Mouse (Mus musculus) cerebellum, postnatal 25 days (tissue): ENCODE measurements at regions not wholly inside any gene's neighbourhood (a gene's known extent, or its start where the extent isn't known, plus 50 kb on each side); places are given as distances from the start of the nearest gene placed in this dataset.

Source experiments
- DNase-seq, 2 experiments: peaks; one replicate each; pipeline ENCODE4 v3.0.0; 2021; ENCODE audit warnings: mixed read lengths in 2 of 2

DNA sequence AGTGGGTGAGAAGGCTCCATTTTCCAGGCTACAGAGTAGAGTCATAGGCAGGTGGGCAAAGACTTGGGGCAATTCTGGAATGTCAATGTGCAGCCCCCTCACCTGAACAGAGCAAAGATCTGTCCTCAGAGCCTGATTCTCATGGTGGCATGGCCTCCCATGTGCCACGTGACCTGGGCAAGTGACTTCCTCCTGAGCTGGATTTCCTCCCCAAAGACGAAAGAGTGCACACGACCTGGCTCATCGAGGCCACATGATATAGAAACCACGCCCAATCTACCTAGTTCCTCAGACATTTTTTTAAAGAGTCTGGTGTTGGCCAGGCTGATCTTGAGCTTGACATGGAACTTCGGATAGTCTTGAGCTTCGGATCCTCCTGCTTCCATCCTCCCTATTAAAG is 139.5 kb upstream of the Tle3 start:
- no peak for DNase-seq

DNA sequence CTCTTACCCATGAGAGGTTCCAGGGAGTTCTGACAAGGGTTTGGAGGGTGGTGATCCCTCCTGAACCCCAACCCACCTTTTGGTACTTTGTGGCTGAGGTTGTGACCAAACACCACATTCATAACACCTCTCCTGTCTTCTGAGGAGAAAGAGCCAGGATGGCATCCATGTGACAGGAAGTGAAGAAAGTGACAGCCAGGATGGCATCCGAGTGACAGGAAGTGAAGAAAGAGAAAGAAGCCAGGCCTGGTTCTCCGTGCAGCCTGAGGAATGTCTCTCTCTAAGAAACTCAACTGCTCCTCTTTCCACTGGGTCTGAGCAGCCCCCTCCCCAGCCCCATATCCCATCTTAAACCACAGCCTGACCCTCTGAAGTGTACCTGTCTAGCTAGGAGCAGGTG is 138.9 kb upstream of the Tle3 start:
- DNase-seq, result no peak

DNA sequence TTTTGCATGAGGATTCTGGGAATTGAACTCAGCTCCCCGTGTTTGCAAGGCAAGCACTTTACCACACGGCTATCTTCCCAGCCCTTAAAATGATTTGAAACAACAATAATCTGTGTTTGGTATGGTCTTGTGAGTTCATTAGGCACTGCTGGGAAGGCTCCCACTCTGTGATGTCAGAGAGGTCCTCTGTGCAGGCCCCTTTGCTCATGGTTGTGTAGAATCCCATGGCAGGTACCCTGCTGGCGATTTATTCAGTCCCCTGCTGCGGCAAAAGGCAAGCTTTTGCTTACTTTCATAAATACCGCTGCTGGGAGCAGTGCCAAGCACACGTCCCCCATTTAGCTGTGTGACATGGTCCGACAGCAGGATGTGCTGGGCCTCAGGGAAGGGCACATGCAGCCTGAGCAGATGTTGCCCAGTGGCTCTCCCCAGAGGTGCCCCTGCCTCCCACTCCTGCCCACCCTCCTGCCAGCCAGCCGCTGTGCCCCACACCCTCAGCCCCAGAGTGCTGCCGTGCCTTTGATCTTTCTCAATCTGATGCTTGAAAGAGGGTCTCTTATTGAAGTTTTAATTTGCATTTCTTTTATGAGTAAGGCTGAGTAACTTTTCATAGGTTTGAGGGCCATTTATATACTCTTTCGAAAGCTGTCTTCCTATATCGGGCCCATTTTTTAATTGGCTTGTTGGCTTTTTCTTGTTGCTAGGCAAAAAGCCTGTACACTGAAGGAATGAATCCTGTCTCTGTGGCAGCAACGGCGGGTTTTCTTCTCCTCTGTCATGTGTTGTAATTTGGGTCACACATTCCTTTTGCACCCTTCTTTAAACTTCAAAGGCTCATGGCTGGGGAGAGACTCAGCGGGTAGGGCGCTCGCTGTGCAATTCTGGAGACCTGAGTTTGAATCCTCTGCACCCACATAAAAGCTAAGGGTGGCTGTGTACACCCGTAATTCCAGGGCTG is 136.2 kb upstream of the Tle3 start:
- no peak for DNase-seq

- DNase-seq, result peak; percentile 32 to 41
Observed at GRCm38 (mm10) chr9:61238687-61239250, 133.4 kb upstream of the Tle3 start.

- no peak for DNase-seq
Observed at GRCm38 (mm10) chr9:61239328-61239727, 132.8 kb upstream of the Tle3 start.

- DNase-seq, result no peak
Observed at GRCm38 (mm10) chr9:61241442-61241841, 130.7 kb upstream of the Tle3 start.

DNA sequence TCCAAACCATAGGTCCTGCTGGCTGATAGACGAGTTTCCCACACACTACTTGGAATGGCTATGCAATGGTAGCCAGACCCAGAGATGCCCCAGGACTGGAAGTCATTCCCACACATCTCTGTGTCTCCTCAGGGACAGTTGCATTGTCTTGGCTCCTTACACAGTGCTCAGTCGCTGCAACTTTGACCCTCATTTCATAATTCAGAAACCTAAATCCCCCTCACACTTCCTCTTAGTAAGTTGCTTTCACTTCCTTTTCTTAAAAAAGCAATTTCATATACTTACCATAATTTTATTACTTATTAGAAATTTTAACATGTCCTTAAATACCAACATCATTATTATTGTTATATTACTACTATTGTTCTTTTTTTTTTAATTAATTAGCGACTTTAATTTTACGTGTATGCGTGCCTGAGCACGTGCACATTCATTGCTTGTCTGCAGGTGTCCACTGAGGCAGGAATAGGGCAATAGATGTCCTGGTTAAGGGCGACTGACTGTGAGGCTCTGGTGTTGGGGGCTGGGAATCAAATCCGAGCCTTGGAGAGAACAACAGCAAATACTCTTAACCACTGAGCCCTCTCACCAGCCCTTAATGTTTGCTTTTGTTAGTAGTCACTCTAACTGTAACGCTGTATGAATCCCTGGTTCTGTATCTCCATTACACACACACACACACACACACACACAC is 129.9 kb upstream of the Tle3 start:
- no peak for DNase-seq

- no peak for DNase-seq
Observed at GRCm38 (mm10) chr9:61243289-61243688, 128.9 kb upstream of the Tle3 start.

DNA sequence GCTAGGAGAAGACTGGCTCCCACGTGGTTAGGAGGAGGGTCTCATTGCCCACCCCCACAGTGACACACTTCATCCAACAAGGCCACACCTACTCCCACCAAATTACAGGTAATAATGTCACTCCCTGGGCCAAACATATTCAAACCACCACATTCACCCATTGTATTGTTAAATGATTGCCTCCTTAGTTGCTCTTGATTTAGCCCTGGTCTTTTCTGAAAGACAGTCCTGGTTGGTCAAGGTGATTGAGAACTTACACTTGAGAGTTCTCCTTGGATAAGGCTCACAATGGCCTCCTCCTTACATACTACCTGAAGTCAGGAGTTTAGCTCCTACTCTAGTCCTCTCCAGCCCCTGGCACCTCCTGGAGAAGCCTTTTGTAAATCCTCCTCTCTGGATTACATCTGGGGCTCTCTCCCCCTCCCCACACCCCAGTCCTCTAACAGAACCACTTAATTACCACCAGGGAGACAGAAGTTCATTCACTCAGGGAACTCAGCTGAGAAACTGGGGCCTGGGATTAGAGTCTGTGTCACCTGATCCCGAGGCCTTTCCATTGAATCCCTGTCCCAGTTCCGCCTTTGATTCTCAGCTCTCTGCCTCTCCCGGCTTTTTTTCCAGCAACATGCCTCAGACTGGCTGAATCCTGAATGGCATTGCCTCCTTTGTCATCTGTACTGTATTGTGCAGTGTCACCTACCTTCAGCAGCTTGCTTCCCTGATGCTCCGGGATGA is 122.3 kb upstream of the Tle3 start:
- no peak for DNase-seq

GRCm38 (mm10) chr9:61251606-61252005 is 120.6 kb upstream of the Tle3 start:
- no peak for DNase-seq

- no peak for DNase-seq
Observed at GRCm38 (mm10) chr9:61253761-61254160, 118.4 kb upstream of the Tle3 start.

DNA sequence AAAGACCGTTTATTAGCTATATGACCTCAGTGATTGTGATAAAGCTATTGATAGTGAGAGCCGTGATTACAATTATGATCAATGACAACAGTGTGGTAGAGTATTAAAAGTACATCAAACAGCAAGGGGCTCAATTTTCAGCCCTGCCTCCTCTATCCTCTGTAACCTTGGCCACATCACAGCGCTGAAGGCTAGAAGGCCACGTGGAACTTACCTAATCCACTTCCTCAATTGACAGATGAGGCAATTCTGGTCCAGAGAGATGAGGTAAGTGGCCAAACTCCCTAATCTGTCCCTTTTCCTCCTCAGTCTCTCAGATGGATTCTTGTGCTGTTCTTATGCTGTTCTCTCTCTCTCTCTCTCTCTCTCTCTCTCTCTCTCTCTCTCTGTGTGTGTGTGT is 114.7 kb upstream of the Tle3 start:
- no peak for DNase-seq

DNA sequence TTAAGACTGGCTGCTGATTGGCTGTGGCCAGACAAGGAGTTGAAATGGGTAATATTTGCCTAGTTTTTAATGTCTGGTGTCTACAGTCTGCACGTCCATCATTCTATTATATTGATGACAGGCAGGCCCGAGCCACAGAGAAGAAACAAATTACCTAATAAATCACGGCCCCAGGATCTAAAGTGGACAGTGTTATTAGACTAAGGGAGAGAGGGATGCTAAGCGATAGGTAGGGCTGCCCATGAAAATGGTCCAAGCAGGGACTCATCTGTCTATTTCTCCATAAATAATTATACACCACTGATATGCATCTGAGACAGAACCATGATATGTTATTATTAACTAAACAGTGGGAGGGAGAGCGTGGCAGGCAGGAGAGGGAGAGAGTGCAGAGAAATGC is 114.1 kb upstream of the Tle3 start:
- no peak for DNase-seq

DNA sequence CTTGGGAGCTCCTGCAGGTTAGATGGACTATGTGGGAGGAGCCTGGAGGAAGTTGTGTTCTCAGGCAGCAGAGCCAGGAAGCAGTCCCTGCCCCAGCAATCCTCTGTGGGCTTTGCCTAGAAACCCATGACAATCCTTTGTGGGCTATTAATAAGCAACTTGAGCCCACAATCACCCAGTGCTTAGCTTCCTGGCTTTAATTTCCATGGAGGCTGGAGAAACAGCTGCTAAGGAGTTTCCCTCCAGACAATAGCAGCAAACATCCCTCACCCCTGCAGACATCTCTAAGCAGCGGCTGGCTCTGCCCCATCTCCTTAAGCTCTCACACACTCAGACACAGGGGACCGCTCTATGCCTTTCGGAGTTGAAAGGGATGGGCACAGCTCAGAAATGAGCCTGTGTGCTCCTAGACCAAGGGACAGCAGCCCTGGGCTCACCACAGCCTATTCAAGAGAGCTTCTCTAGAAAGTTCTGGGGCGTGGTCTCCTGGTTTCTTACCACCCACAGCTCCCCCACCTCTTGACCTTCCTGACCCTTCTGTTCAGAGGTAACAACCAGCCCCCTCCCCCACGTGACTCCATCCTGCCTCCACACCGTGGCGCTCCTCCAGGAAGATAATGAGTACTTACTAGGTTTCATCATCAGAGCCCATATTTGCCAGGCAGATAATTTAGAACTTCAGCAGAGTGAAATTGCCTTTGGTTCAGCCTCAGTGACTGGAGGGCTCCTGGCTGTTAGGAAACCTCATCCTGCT is 112.6 kb upstream of the Tle3 start:
- DNase-seq, result no peak

GRCm38 (mm10) chr9:61261263-61261662 is 110.9 kb upstream of the Tle3 start:
- DNase-seq, result no peak

- DNase-seq, result no peak
Observed at GRCm38 (mm10) chr9:61261739-61262333, 110.3 kb upstream of the Tle3 start.

GRCm38 (mm10) chr9:61263335-61263734 is 108.8 kb upstream of the Tle3 start:
- no peak for DNase-seq

- no peak for DNase-seq
Observed at GRCm38 (mm10) chr9:61265466-61265865, 106.7 kb upstream of the Tle3 start.

DNA sequence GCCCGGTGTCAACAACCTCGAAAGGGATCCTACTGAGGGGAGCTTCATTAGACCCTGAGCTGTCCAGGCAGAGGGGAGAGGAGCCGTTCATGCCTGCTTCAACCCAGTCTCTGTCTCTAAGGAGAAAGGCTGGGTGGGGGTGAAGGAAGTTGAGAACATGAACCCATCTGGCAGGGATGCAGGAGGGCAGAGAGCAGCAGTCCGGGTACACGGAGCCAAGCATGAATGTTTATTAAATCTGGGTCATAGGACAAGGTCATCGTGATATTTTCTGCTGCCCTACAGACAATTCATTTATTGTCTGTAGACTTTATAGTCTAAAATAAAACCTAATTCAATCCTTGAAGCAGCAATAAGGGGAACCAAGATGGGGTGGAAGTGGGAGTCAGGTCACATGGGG is 105.2 kb upstream of the Tle3 start:
- DNase-seq, result no peak

DNA sequence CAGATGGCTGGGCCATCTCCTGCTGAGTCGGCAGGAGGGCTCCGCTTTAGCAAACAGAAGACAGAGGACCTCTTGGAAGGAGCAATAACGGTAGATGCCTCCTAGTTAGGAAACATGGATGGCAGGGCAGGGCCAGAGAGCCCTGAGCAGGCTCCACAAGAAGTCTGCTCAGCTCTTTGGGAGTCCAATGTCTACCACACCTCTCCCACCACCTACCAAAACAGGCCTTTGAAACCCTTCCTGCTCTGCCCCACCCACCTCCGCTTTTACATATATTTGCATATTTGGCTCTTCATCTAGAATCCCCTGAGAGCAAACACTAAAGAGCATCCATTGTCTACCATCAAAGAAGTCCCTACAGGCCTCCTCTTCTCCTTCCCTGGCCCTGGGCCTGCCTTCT is 104.6 kb upstream of the Tle3 start:
- DNase-seq, result no peak

- no peak for DNase-seq
Observed at GRCm38 (mm10) chr9:61268162-61268561, 104.0 kb upstream of the Tle3 start.

DNA sequence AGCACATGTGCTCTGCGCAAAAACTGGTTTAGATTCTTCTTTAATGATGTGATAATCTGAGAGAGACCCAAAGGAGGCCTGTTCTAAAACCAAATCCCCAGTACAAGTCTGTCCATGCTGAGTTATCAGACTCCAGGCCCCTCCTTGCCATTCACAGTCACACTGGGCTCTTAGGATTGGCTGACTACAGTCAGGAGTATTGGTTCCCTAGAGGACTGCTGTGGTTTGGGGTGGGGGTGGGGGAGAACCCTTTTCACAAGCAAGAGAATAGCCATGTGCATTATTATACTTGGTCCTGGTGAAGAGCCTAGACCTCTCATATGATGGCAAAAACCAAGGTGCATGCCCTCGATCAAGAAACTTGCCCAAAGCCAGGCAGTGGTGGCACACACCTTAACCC is 103.5 kb upstream of the Tle3 start:
- DNase-seq, result no peak
